Mouse (Mus musculus) MEL (cell line): ENCODE results near the gene Rnf223.

Source experiments
- CHD2 ChIP-seq: IDR thresholded peaks from 2 replicates; pipeline ENCODE4 v1.6.1; 2011; ENCODE audit warnings: low read length, improper control_type of control experiment
- GABPA ChIP-seq: IDR thresholded peaks from 2 replicates; pipeline ENCODE4 v1.6.1; 2012; ENCODE audit warnings: low read depth, mild to moderate bottlenecking, inconsistent platforms, low read length, improper control_type of control experiment, moderate library complexity
- HCFC1 ChIP-seq: IDR thresholded peaks from 2 replicates; pipeline ENCODE4 v1.6.1; 2012; ENCODE audit warnings: low read depth, mild to moderate bottlenecking, inconsistent platforms, low read length, improper control_type of control experiment, moderate library complexity
- MEF2A ChIP-seq: IDR thresholded peaks from 2 replicates; pipeline ENCODE4 v1.6.1; 2014; ENCODE audit warnings: low read depth, mild to moderate bottlenecking, inconsistent platforms, low read length, improper control_type of control experiment; ENCODE audit not compliant: poor library complexity, insufficient replicate concordance, severe bottlenecking; ENCODE audit errors: extremely low read depth
- POLR2A ChIP-seq, 2 experiments: IDR thresholded peaks; 2 replicates each; pipeline ENCODE4 v1.6.1; 2011 to 2012; ENCODE audit warnings: low read length in 2 of 2, mild to moderate bottlenecking in 2 of 2, control low read depth in 1 of 2, improper control_type of control experiment in 1 of 2, low read depth in 1 of 2, moderate library complexity in 1 of 2; ENCODE audit not compliant: control insufficient read depth in 1 of 2, insufficient read depth in 1 of 2, poor library complexity in 1 of 2
- USF2 ChIP-seq, 2 experiments: IDR thresholded peaks; 2 replicates each; pipeline ENCODE4 v1.6.1; 2011 to 2012; ENCODE audit warnings: improper control_type of control experiment in 2 of 2, low read length in 2 of 2, borderline replicate concordance in 1 of 2, inconsistent platforms in 1 of 2, low read depth in 1 of 2, mild to moderate bottlenecking in 1 of 2; ENCODE audit not compliant: insufficient read depth in 1 of 2

DNA sequence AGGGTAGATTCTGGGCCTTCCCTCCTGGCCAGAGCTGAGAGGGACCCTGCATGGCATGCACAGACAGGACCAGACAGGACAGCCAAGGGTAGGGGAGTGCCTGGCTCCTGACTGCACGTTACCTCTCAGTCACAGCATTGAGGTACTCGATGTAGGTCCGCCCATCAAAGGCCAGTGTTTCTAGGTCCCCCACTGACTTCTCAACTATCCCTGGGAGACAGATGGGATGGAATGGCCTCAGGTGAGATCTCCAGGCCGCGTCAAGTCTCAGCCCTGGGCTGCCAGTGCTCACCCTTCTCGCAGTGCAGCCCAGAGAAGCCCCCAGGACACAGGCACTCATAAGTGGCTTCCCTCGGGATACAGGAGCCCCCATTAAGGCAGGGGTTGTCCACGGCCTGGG is 38.3 kb downstream of the Rnf223 start:
- TF ChIP-seq USF2 (IDR thresholded peaks at IDR 0.05; ENCODE audit: borderline replicate concordance in 1 of 2, insufficient read depth in 1 of 2, low read depth in 1 of 2, low read length in 2 of 2), result no peak
- TF ChIP-seq MEF2A, result no peak
- no peak for TF ChIP-seq POLR2A (IDR thresholded peaks at IDR 0.05; ENCODE audit: control insufficient read depth in 1 of 2, insufficient read depth in 1 of 2, low read depth in 1 of 2, low read length in 2 of 2, poor library complexity in 1 of 2)
- no peak for TF ChIP-seq GABPA
- TF ChIP-seq CHD2, result no peak
- no peak for TF ChIP-seq HCFC1
